Mouse (Mus musculus) embryonic facial prominence, embryonic 11.5 days (tissue): Measurements from ENCODE around the gene Tlr3. TPM values are rescaled to one million over a fixed set of nuclear protein-coding genes. Genes with fewer than 3 reads are reported as not detected.

Experiments
- ATAC-seq: fragments of 200-750 bp; cut with Nextera tagmentation; replicated peaks from 2 replicates; pipeline ENCODE4 v1.8.0; 2017; ENCODE audit warnings: low read depth; ENCODE audit not compliant: insufficient number of reproducible peaks, low FRiP score, low TSS enrichment
- DNase-seq: peaks from one replicate; pipeline ENCODE4 v3.0.0-alpha.2; 2015; ENCODE audit warnings: low spot score
- H3K27ac ChIP-seq: fragments of 300-500 bp; sonication (generic); replicated peaks from 2 replicates; pipeline ENCODE4 v1.5.1; 2014; ENCODE audit warnings: mild to moderate bottlenecking, low read depth, low read length, control low read depth
- H3K27me3 ChIP-seq: fragments of 300-500 bp; sonication (generic); 2 replicates; pipeline ENCODE4 v1.6.1; 2014; ENCODE audit warnings: mild to moderate bottlenecking, low read length, moderate library complexity, mixed read lengths; ENCODE audit not compliant: control insufficient read depth, insufficient read depth
- H3K36me3 ChIP-seq: fragments of 300-500 bp; sonication (generic); replicated peaks from 2 replicates; pipeline ENCODE4 v1.6.1; 2014; ENCODE audit warnings: low read depth, mild to moderate bottlenecking, low read length, moderate library complexity, mixed read lengths; ENCODE audit not compliant: control insufficient read depth, insufficient read depth
- H3K4me1 ChIP-seq: fragments of 300-500 bp; sonication (generic); 2 replicates; pipeline ENCODE4 v1.6.1; 2014; ENCODE audit warnings: low read length, mixed read lengths; ENCODE audit not compliant: control insufficient read depth, insufficient read depth
- H3K4me2 ChIP-seq: fragments of 300-500 bp; sonication (generic); 2 replicates; pipeline ENCODE4 v1.6.1; 2014; ENCODE audit warnings: low read depth, mild to moderate bottlenecking, control low read depth, low read length, moderate library complexity
- H3K4me3 ChIP-seq: fragments of 300-500 bp; sonication (generic); 2 replicates; pipeline ENCODE4 v1.5.1; 2014; ENCODE audit warnings: low read depth, low read length, control low read depth
- H3K9ac ChIP-seq: fragments of 300-500 bp; sonication (generic); replicated peaks from 2 replicates; pipeline ENCODE4 v1.6.1; 2014; ENCODE audit warnings: mild to moderate bottlenecking, control low read depth, low read length
- H3K9me3 ChIP-seq: fragments of 300-500 bp; sonication (generic); replicated peaks from 2 replicates; pipeline ENCODE4 v1.6.1; 2016; ENCODE audit warnings: mild to moderate bottlenecking, low read length, inconsistent platforms, mixed read lengths; ENCODE audit not compliant: control insufficient read depth
- WGBS: fragments of 180-500 bp; shearing (Covaris S2); extraction: QIAGEN DNeasy Blood & Tissue Kit; methylation state at CpG from one replicate; pipeline ENCODE4 v1.1.7; 2014; 5-methylcytosine and 5-hydroxymethylcytosine counted together
- polyA plus RNA-seq: library from polyadenylated mRNA; unstranded; fragments of >200 nt; fragmentation: Nextera tagmentation; extraction: Ambion mirVana; gene quantifications from 2 replicates; pipeline ENCODE4 v1.2.1, GENCODE M21; 2014

Gene Tlr3
- polyA plus RNA-seq: 1.0 and 2.1 TPM in 2 replicates

- DNase-seq: no peak
- no peaks in the 10 kb centered on the region for H3K36me3 ChIP-seq
- H3K4me3 ChIP-seq: peak within 1 kb of the TSS; percentile 7
- H3K9ac ChIP-seq: 0 out of 2 replicates have a peak within 1 kb of the TSS, but pooled peaks have one; percentile 4
- ATAC-seq: no peak
- no peaks in the 10 kb centered on the region for H3K27me3 ChIP-seq
- 53% methylated on average over 2 of the region's 2 CpGs for WGBS
- H3K27ac ChIP-seq: no peak within 1 kb of the TSS
- no peaks in the 10 kb centered on the region for H3K4me1 ChIP-seq
- H3K9me3 ChIP-seq: no peaks in the 10 kb centered on the region
- H3K4me2 ChIP-seq: peak within 1 kb of the TSS; percentile 26
Observed at GRCm38 (mm10) chr8:45410882-45411281, at the start of gene Tlr3. TSS of gene Tlr3 (minus strand) at chr8:45411080.

DNA sequence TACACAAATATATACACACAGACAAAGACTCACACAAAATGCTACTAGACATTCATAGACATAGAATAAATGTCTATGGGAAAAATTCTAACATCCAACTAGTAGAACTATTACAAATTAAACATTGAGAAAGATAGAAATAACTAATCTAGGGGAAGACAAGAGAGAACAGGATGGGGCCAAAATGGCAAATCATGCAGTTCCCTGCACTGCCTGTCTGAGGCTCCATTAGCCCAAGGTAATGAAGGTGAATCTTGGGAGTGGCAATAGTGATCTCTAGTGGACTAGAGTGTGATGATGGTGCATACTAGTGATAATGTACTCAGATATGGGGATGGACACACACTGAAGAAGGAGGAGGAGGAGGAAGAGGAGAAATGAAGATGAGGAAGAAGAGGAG is 47.0 kb upstream of the Tlr3 start:
- Histone ChIP-seq H3K9me3 (no peaks in the 10 kb centered on the region), H3K27me3 (no peaks in the 10 kb centered on the region)
- DNase-seq: no peak

GRCm38 (mm10) chr8:45454426-45454825 is 43.5 kb upstream of the Tlr3 start:
- Histone ChIP-seq H3K9me3 (no peaks in the 10 kb centered on the region; the same call in 1 of the 2 replicates), H3K4me3 (no peak overlapping the region), H3K36me3 (no peaks in the 10 kb centered on the region), H3K4me1 (no peaks in the 10 kb centered on the region), H3K27ac (no peak overlapping the region), H3K9ac (no peak overlapping the region), H3K27me3 (no peaks in the 10 kb centered on the region), H3K4me2 (no peak overlapping the region)
- DNase-seq (peak; percentile 85), ATAC-seq (peak; percentile 80)
- WGBS: 64% methylated on average over 6 of the region's 6 CpGs

More for the DNA sequence above, 47.0 kb upstream of the Tlr3 start:
- Histone ChIP-seq H3K27ac (no peak overlapping the region), H3K4me2 (no peak overlapping the region), H3K9ac (no peak overlapping the region), H3K4me3 (no peak overlapping the region), H3K36me3 (no peaks in the 10 kb centered on the region), H3K4me1 (no peaks in the 10 kb centered on the region)
- no peak for ATAC-seq

GRCm38 (mm10) chr8:45452115-45452514 is 41.2 kb upstream of the Tlr3 start:
- Histone ChIP-seq H3K4me1 (no peaks in the 10 kb centered on the region), H3K4me3 (no peak overlapping the region), H3K27me3 (no peaks in the 10 kb centered on the region), H3K4me2 (no peak overlapping the region), H3K27ac (no peak overlapping the region), H3K9me3 (no peaks in the 10 kb centered on the region; the same call in 1 of the 2 replicates), H3K36me3 (no peaks in the 10 kb centered on the region), H3K9ac (no peak overlapping the region)
- ATAC-seq (no peak), DNase-seq (no peak)
- WGBS: 77% methylated on average over 3 of the region's 3 CpGs

GRCm38 (mm10) chr8:45448842-45449241 is 38.0 kb upstream of the Tlr3 start:
- 85% methylated on average over 3 of the region's 3 CpGs for WGBS

GRCm38 (mm10) chr8:45448257-45448656 is 37.4 kb upstream of the Tlr3 start:
- H3K36me3 ChIP-seq: no peaks in the 10 kb centered on the region
- H3K27me3 ChIP-seq: no peaks in the 10 kb centered on the region
- no peak overlapping the region for H3K27ac ChIP-seq
- H3K4me1 ChIP-seq: no peaks in the 10 kb centered on the region
- 83% methylated on average over 1 of the region's 1 CpGs for WGBS
- no peaks in the 10 kb centered on the region; the same call in 1 of the 2 replicates for H3K9me3 ChIP-seq
- H3K4me2 ChIP-seq: no peak overlapping the region
- ATAC-seq: no peak
- no peak overlapping the region for H3K9ac ChIP-seq
- DNase-seq: no peak
- H3K4me3 ChIP-seq: no peak overlapping the region

More at GRCm38 (mm10) chr8:45448842-45449241, 38.0 kb upstream of the Tlr3 start:
- Histone ChIP-seq H3K27me3 (no peaks in the 10 kb centered on the region), H3K4me3 (no peak overlapping the region), H3K4me2 (no peak overlapping the region), H3K27ac (no peak overlapping the region), H3K9ac (no peak overlapping the region), H3K4me1 (no peaks in the 10 kb centered on the region), H3K36me3 (no peaks in the 10 kb centered on the region), H3K9me3 (no peaks in the 10 kb centered on the region; the same call in 1 of the 2 replicates)
- DNase-seq (no peak), ATAC-seq (no peak)

- H3K4me2 ChIP-seq: no peak overlapping the region
- no peaks in the 10 kb centered on the region for H3K9me3 ChIP-seq
- H3K36me3 ChIP-seq: no peaks in the 10 kb centered on the region
- H3K4me3 ChIP-seq: no peak overlapping the region
- 11% methylated on average over 5 of the region's 5 CpGs for WGBS
- no peak overlapping the region for H3K27ac ChIP-seq
- H3K27me3 ChIP-seq: no peaks in the 10 kb centered on the region
- ATAC-seq (no peak), DNase-seq (peak; percentile 69)
- no peak overlapping the region for H3K9ac ChIP-seq
- no peaks in the 10 kb centered on the region for H3K4me1 ChIP-seq
Observed at GRCm38 (mm10) chr8:45438899-45439535, 28.1 kb upstream of the Tlr3 start.

DNA sequence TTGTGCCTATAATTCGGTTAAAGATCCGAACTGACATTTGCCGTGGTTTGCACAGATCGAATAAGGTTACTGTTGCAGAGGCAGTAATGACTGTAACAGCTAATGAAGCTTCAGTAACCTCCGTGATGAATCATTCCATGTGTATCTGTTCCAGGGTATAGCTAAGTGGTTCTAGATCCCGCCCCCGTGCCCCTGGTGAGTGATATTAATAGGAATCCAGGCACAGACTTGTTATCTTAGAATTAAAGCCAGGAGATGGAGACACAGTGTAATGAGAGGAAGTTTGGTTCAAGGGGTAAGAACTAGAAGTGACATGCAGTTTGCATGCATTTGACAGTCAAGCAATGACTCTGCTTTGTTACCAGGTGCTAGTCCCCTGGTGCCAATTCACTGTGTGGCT is 9.3 kb upstream of the Tlr3 start:
- no peak overlapping the region for H3K9ac ChIP-seq
- H3K9me3 ChIP-seq: no peaks in the 10 kb centered on the region
- no peak overlapping the region for H3K27ac ChIP-seq
- DNase-seq (no peak), ATAC-seq (no peak)
- 87% methylated on average over 7 of the region's 7 CpGs for WGBS
- no peaks in the 10 kb centered on the region for H3K27me3 ChIP-seq
- H3K4me3 ChIP-seq: no peak overlapping the region
- H3K36me3 ChIP-seq: no peaks in the 10 kb centered on the region
- H3K4me2 ChIP-seq: no peak overlapping the region
- no peaks in the 10 kb centered on the region for H3K4me1 ChIP-seq
